Mouse (Mus musculus) frontal cortex, postnatal 10 days (tissue): ENCODE results near the gene Clec14a.
"Not testable (repeated sequence)": the region's sequence is repeated elsewhere in the genome, so short reads cannot be mapped to it uniquely, and the experiment has no call there.

Experiments used
- DNase-seq, 2 experiments: peaks; one replicate each; pipeline ENCODE4 v3.0.0; 2022; ENCODE audit warnings: low spot score in 2 of 2, mixed read lengths in 1 of 2

The Clec14a gene

GRCm38 (mm10) chr12:58268563-58269501 is at the start of gene Clec14a:
Gene Clec14a, minus strand, starts transcription at chr12:58269290.
- DNase-seq, result peak; percentile 6 to 15

GRCm38 (mm10) chr12:58307835-58308234 is 38.7 kb upstream of the Clec14a start:
- DNase-seq, result no peak

GRCm38 (mm10) chr12:58306402-58306801 is 37.3 kb upstream of the Clec14a start:
- not testable (repeated sequence) for DNase-seq

- DNase-seq, result no peak
These were observed 36.5 kb upstream of the Clec14a start for GRCm38 (mm10) chr12:58305567-58305966.

- no peak for DNase-seq
These were observed 27.9 kb upstream of the Clec14a start for GRCm38 (mm10) chr12:58296980-58297379.

GRCm38 (mm10) chr12:58285912-58286311 is 16.8 kb upstream of the Clec14a start:
- no peak for DNase-seq

- no peak for DNase-seq
These were observed 1.4 kb upstream of the Clec14a start for GRCm38 (mm10) chr12:58270520-58270919.

GRCm38 (mm10) chr12:58269505-58269904 is 415 bp upstream of the Clec14a start:
- no peak for DNase-seq

- no peak for DNase-seq
These were observed 916 bp downstream of the Clec14a start for GRCm38 (mm10) chr12:58268186-58268562.

GRCm38 (mm10) chr12:58267779-58268178 is 1.3 kb downstream of the Clec14a start:
- no peak for DNase-seq

GRCm38 (mm10) chr12:58251901-58252300 is 17.2 kb downstream of the Clec14a start:
- no peak for DNase-seq

- DNase-seq, result no peak
These were observed 36.6 kb downstream of the Clec14a start for GRCm38 (mm10) chr12:58232489-58232888.

GRCm38 (mm10) chr12:58225644-58226043 is 43.4 kb downstream of the Clec14a start:
- DNase-seq, result no peak

- DNase-seq, result no peak
These were observed 50.0 kb downstream of the Clec14a start for GRCm38 (mm10) chr12:58219078-58219477.

- DNase-seq, result no peak
These were observed 52.9 kb downstream of the Clec14a start for GRCm38 (mm10) chr12:58216218-58216617.
